In the genomic region with DNA sequence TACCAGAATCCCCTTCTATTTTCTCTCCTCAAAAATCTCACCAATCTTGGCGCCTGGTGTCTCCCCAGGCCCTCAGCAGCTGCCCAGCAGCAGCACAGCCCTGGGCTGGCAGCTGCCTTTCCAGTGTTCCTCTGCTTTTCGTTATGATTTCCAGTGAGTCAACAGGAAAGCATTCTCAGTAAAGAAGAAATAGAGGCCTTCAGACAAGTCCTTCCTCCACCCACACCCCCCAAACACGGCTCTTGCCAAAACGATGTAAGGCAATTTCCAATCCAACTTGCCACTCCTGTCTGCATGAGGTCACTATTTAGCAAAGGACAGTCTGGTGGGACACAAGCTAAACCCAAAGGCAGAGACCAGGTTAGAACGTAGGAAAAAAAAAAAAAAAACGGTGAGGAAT, we compare ENCODE assay signal across 9 mouse cellular contexts. TPM values are rescaled to one million over a fixed set of nuclear protein-coding genes. Genes with fewer than 3 reads are reported as not detected.
DNase-seq lines count a peak whose midpoint lies in the region; ATAC-seq and TF ChIP-seq lines count a peak whose summit lies in the region.
"Had no signal": no experiment of that assay in that cellular context is flagged by ENCODE, and none has a peak within 500 bp of the region (broad histone marks: within the 10 kb centered on the region; RNA-seq: fewer than 3 reads in every experiment).

No protein-coding gene starts in this region.

- H3K4me3 ChIP-seq in layer of hippocampus, adult 2 months: no peak overlapping the region
- H3K4me3 ChIP-seq in intestine, postnatal 0 days (ENCODE audit: low read depth, low read length): no peak overlapping the region
- H3K4me3 ChIP-seq in stomach, postnatal 0 days (ENCODE audit: low read depth, low read length): no peak overlapping the region
- no peak overlapping the region for H3K4me3 ChIP-seq in hindbrain, embryonic 11.5 days (ENCODE audit: low read depth, low read length)

- intact Hi-C loops in gastrocnemius, postnatal 14 days (cut with DNase I; ENCODE audit: low total_unique reads): no loop called here

- H3K27me3 ChIP-seq in intestine, postnatal 0 days (replicated peaks; ENCODE audit: control insufficient read depth, insufficient read depth, low read length): no peaks in the 10 kb centered on the region
- no peaks in the 10 kb centered on the region for H3K27me3 ChIP-seq in stomach, postnatal 0 days (ENCODE audit: control insufficient read depth, insufficient read depth, low read length)
- H3K27me3 ChIP-seq in hindbrain, embryonic 11.5 days (ENCODE audit: control insufficient read depth, insufficient read depth, low read length): no peaks in the 10 kb centered on the region

- H3K4me2 ChIP-seq in intestine, postnatal 0 days (replicated peaks; ENCODE audit: low read depth): no peak overlapping the region; the same call in 1 of the 2 replicates
- peak overlapping the region; percentile 18; the same call in 1 of the 2 replicates for H3K4me2 ChIP-seq in stomach, postnatal 0 days (replicated peaks; ENCODE audit: low read depth)
- H3K4me2 ChIP-seq in hindbrain, embryonic 11.5 days (replicated peaks; ENCODE audit: low read depth, low read length): no peak overlapping the region

- no peak overlapping the region for H3K9ac ChIP-seq in intestine, postnatal 0 days (ENCODE audit: low read depth, low read length)
- no peak overlapping the region for H3K9ac ChIP-seq in stomach, postnatal 0 days (ENCODE audit: low read length)
- no peak overlapping the region for H3K9ac ChIP-seq in hindbrain, embryonic 11.5 days (ENCODE audit: low read depth, low read length)

- no peak for ATAC-seq in intestine, postnatal 0 days
- ATAC-seq in stomach, postnatal 0 days (ENCODE audit: low FRiP score, low TSS enrichment): peak; percentile 21; the same call in 1 of the 2 replicates
- no peak for ATAC-seq in hindbrain, embryonic 11.5 days (ENCODE audit: low FRiP score)

- no peaks in the 10 kb centered on the region for H3K36me3 ChIP-seq in intestine, postnatal 0 days (ENCODE audit: control insufficient read depth, insufficient read depth)
- 0 out of 2 replicates have a peak, but pooled peaks cover 2% of the 10 kb centered on the region for H3K36me3 ChIP-seq in stomach, postnatal 0 days (ENCODE audit: control insufficient read depth, insufficient read depth, low read length)
- no peaks in the 10 kb centered on the region for H3K36me3 ChIP-seq in hindbrain, embryonic 11.5 days (ENCODE audit: control insufficient read depth, insufficient read depth, low read length)

- H3K27ac ChIP-seq in layer of hippocampus, adult 2 months: peak overlapping the region; percentile 41; the same call in 1 of the 2 replicates
- 0 out of 2 replicates have a peak overlapping the region, but pooled peaks have one; percentile 7 for H3K27ac ChIP-seq in intestine, postnatal 0 days (ENCODE audit: low read depth, low read length)
- peak overlapping the region; percentile 78 for H3K27ac ChIP-seq in stomach, postnatal 0 days (replicated peaks)
- H3K27ac ChIP-seq in hindbrain, embryonic 11.5 days (ENCODE audit: low read depth, low read length): no peak overlapping the region

- no peak for TF ChIP-seq EP300 in stomach, postnatal 0 days (optimal IDR thresholded peaks at IDR 0.05)

- TF ChIP-seq CTCF in layer of hippocampus, adult 2 months (conservative IDR thresholded peaks at IDR 0.05): no peak
- TF ChIP-seq CTCF in intestine, postnatal 0 days (IDR thresholded peaks at IDR 0.05; ENCODE audit: low read depth): no peak
- no peak for TF ChIP-seq CTCF in stomach, postnatal 0 days (IDR thresholded peaks at IDR 0.05; ENCODE audit: low read depth)

- peaks cover 12% of the 10 kb centered on the region; the same call in 1 of the 2 replicates for H3K4me1 ChIP-seq in intestine, postnatal 0 days (replicated peaks; ENCODE audit: control insufficient read depth, insufficient read depth, low read length)
- peaks cover 12% of the 10 kb centered on the region for H3K4me1 ChIP-seq in stomach, postnatal 0 days (replicated peaks; ENCODE audit: control insufficient read depth, insufficient read depth)
- no peaks in the 10 kb centered on the region for H3K4me1 ChIP-seq in hindbrain, embryonic 11.5 days (replicated peaks; ENCODE audit: control insufficient read depth, insufficient read depth, low read length)

- H3K9me3 ChIP-seq in intestine, postnatal 0 days (ENCODE audit: control insufficient read depth): no peaks in the 10 kb centered on the region
- H3K9me3 ChIP-seq in stomach, postnatal 0 days (ENCODE audit: control insufficient read depth, low read length): no peaks in the 10 kb centered on the region
- H3K9me3 ChIP-seq in hindbrain, embryonic 11.5 days (ENCODE audit: control insufficient read depth, low read length): no peaks in the 10 kb centered on the region

- DNase-seq in layer of hippocampus, adult 2 months (ENCODE audit: low spot score in 2 of 2): no peak
- DNase-seq in layer of hippocampus, postnatal 25 days (ENCODE audit: extremely low spot score in 1 of 2, low spot score in 1 of 2): no peak
- DNase-seq in gastrocnemius, postnatal 14 days: peak; percentile 60
- peak; percentile 52 for DNase-seq in stomach, postnatal 0 days (ENCODE audit: low spot score)
- DNase-seq in natural killer cell, adult 2 months (ENCODE audit: low spot score in 2 of 2): no peak
- no peak for DNase-seq in hindbrain, embryonic 11.5 days (ENCODE audit: low spot score)
- no peak for DNase-seq in layer of hippocampus, postnatal 36 days
- DNase-seq: cerebellum, adult 9-10 months had no signal

- 30% methylated on average over 6 of the region's 6 CpGs for WGBS in intestine, postnatal 0 days
- 21% methylated on average over 6 of the region's 6 CpGs for WGBS in stomach, postnatal 0 days
- WGBS in hindbrain, embryonic 11.5 days: 79% methylated on average over 6 of the region's 6 CpGs

RNA-seq across cellular contexts. Expression of a gene that starts 39.0 kb away (rescaled TPM):
- total RNA-seq in layer of hippocampus, adult 2 months (2021): 10 to 100 TPM; 19.4 to 21.6 TPM
- 10 to 100 TPM; 15.9 to 23.3 TPM for total RNA-seq in layer of hippocampus, postnatal 25 days (2021)
- total RNA-seq in gastrocnemius, postnatal 14 days (2021): 10 to 100 TPM; 28.9 to 36.1 TPM
- 32.3 and 34.1 TPM in 2 replicates for polyA plus RNA-seq in intestine, postnatal 0 days (2015; fragmentation: Nextera tagmentation; extraction: Ambion mirVana)
- 52.8 and 58.0 TPM in 2 replicates for polyA plus RNA-seq in stomach, postnatal 0 days (2015; fragmentation: Nextera tagmentation; extraction: Ambion mirVana)
- polyA plus RNA-seq in hindbrain, embryonic 11.5 days (2014; fragmentation: Nextera tagmentation; extraction: Ambion mirVana): 27.1 and 29.1 TPM in 2 replicates
- total RNA-seq in layer of hippocampus, postnatal 36 days (2021): 10 to 100 TPM; 19.5 to 23.9 TPM

Comparison
In these comparisons a context has a peak if more than half of its experiments do, and no peak if none do; other contexts are left out.
1. DNase-seq: peak in gastrocnemius, postnatal 14 days (single experiment) and stomach, postnatal 0 days (single experiment); none in layer of hippocampus, adult 2 months (0 of 2), layer of hippocampus, postnatal 25 days (0 of 2), natural killer cell, adult 2 months (0 of 2), hindbrain, embryonic 11.5 days (single experiment) and layer of hippocampus, postnatal 36 days (0 of 2).